Mouse (Mus musculus) spleen, adult 12 weeks (tissue): ENCODE results near the gene Eps15.

Experiments
- DNase-seq: peaks from one replicate; pipeline ENCODE4 v3.0.0; 2022; ENCODE audit warnings: low spot score

Gene Eps15

GRCm38 (mm10) chr4:109268903-109269302 is 11.2 kb upstream of the Eps15 start:
- no peak for DNase-seq

DNA sequence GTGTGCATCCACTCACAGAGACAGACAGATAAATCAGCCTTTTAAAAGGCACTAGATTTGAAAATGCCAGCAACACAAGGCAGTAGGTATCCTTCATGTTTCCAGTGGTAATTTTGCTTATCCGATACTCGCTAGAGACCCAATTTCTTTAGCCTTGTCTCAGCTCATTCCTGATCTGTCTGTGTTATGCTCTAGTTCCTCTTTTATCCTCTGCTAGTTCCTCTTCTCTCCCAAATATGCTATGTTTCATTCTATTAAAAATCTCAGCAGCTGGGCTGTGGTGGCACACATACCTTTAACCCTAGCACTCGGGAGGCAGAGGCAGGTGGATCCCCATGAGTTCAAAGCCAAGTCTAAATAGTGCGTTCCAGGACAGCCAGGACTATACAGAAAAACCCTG is 8.3 kb upstream of the Eps15 start:
- no peak for DNase-seq

DNA sequence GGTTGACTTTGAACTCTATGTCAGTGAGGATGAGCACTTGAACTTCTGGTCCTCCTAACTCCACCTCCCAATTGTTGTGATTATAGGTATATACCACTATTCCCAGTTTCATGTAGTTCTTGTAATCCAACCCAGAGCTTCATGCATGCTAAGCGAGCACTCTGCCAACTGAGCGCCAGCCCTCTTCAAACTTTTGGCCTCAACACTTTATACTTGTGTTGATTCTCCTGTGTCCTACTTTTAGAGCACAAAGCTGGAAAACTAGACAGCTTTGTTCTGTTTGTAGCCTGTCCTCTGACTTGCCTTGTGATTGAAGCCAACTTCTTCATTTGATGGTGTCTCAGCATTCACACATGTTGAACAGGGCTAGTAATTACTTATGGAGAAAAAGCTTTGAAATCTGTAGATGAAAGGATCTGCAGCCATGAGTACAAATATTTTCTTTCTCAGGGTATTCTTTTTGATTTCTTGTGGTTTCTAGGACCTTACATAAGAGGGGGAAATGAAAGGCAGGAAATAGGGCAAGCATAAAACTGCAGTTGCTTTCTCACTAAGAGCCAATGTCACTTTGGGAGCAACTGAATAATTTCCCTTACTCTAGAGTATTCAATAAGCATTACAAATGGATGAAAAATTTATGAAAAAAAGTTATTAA is 6.4 kb upstream of the Eps15 start:
- DNase-seq: no peak

DNA sequence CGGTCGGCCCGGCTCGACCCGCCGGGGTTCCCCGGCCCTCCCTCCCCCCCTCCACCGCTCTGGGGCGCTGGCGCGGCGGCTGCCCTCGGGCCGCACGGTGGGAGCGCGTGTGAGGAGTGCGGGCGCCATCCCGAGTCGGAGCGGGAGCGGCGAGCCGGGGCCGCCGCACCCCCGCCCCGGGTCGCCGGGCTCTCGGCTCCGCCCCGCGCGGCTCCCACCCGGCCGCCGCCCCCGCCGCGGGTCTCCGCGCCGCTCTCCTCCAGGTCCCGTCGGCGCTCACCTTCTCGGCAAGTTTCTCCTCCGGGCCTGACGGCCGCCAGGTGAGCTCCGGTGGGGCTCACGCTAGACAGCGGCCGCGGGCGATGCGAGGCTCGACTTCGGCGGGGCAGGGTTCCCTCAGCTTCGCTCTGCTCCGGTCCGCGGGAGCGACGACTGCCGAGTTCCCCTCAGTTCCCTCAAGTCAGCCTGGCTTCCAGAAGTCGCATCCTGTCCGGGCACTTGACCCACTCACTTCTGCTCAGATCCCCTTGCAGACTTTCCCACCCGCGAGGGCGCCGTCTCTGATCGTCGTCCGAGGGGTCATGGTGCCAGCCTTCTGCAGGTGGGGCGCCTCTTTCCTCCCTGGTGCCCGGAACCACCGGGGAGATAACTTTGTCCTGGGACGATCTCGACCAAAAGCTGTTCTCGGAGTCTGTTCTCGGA is 542 bp downstream of the Eps15 start:
- peak; percentile 19 for DNase-seq

DNA sequence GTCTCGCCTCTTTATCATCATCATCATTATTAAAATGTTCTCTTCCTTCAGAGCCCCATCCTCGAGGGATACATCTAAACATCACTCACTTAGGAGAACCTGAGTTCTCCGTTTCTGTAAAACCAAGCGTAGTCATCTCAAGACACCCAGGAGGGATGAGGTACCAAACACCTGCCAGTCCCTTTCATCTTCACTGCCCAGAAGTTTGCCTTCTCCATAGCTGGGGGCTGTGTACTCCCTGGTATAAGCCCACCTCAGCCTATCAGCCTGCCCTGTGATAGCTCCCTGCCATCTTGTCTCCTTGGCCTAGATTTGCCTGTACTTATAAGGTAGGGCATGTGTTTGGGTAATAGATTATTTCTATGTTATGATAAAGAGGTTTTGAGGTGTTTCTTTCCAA is 1.1 kb downstream of the Eps15 start:
- no peak for DNase-seq

DNA sequence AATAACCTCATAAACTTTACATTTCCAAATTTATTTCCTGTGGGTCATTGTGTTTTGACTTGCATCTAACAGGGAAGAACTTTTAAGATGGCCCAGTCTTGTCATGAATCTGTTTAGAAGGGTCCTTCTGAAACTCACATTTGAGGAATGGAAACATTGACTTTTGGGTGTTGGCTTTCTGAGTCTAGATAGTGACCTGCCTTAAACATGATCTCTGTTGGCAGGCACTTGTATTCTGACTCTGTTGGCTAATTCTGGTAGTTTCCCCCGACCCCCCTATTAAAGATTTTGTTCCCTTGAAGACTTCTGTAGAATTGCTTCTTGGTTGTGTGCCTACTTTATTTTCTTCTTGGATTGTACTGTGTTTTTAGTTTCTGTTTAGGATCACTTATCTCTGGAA is 1.9 kb downstream of the Eps15 start:
- DNase-seq: no peak

DNA sequence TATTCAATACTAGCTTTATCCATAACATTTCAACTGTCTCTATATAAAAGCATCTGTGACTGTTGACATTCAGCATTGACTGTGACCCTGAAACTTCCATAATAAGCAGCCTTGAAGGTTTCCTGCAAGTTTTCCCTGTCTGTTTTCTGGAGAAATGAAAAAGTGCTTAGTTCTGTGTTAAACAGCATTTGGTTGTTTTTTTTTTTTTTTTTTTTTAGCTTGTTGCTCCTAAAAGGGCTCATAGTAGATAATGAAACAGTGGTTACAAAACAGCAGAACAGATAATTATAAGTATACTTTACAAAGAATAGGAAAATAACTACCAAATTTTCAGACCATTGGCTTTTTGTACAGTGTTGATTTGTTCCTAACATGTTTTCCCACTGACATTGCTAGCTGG is 14.6 kb downstream of the Eps15 start:
- DNase-seq: no peak

- no peak for DNase-seq
Observed at GRCm38 (mm10) chr4:109296510-109296909, 16.4 kb downstream of the Eps15 start.

DNA sequence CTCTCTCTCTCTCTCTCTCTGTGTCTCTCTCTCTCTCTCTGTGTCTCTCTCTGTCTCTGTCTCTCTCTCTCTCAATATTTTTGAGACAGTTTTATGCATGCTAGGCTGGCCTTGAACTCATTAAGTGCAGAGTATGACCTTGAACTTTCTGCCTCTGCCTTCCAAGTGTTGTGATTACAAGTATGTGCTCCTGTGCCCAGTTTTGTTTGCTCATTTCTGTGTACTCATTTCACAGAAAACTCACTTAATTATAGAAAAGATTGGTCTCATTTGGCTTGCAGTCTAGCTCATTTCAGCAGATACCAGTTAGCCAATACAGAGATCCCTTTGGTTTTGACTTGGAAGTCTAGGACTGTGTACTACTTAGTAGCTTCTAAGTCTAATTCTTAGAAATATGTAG is 19.1 kb downstream of the Eps15 start:
- DNase-seq: no peak

- DNase-seq: no peak
Observed at GRCm38 (mm10) chr4:109316941-109317894, 37.1 kb downstream of the Eps15 start.

DNA sequence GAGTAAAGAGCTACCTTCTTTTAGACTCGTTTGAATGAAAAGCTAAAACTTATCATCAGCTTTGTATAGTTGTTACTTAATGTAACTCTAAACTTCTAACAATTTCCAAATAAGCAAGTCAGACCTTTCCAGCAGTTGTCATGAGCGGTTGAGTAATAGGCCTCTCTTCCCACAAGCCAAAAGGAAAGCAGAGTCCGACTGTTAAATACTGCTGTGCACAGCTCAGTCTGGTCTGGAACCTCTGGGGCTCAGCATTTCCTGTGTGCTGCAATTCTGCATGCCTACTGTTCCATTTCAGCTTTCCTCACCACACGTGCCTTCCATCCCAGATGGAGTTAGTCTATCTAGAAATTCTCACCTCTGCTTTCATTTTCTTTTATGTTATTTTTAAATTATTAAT is 56.7 kb downstream of the Eps15 start:
- DNase-seq: no peak

- DNase-seq: no peak
Observed at GRCm38 (mm10) chr4:109341222-109341621, 61.2 kb downstream of the Eps15 start.

DNA sequence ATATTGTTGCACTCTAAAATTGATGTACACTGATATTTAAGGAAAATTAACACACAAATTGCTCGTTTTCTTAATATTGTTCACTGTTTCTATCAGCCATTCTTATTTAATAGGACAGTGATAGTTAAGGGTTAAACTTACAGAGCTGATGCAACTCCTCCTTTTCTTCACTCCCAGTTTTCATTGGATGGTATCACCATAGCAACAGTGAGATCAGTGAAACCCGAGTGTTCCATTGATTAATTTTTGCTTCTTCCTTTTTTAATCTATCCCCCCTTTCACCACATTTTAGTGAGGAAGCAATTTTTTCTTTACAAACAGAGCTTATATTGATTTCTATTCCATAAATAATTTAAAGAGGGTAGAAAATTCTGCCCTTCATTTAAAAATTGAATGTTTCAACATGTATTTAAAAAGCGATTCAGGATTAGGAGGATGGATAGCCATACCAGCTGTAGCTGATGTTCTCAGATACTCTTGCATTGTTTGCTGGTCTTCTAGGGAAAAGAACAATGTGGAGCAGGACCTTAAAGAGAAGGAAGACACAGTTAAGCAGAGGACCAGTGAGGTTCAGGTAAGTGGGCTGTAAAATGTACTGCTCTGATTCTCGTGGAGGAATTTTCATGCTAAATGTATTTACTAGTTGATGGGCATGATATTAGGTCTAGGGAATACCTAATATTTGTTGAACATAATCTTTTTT is 62.9 kb downstream of the Eps15 start:
- no peak for DNase-seq

- no peak for DNase-seq
Observed at GRCm38 (mm10) chr4:109343909-109344308, 63.8 kb downstream of the Eps15 start.

GRCm38 (mm10) chr4:109378107-109378506 is 98.0 kb downstream of the Eps15 start:
- no peak for DNase-seq

GRCm38 (mm10) chr4:109382457-109382856 is 102.4 kb downstream of the Eps15 start:
- DNase-seq: no peak

DNA sequence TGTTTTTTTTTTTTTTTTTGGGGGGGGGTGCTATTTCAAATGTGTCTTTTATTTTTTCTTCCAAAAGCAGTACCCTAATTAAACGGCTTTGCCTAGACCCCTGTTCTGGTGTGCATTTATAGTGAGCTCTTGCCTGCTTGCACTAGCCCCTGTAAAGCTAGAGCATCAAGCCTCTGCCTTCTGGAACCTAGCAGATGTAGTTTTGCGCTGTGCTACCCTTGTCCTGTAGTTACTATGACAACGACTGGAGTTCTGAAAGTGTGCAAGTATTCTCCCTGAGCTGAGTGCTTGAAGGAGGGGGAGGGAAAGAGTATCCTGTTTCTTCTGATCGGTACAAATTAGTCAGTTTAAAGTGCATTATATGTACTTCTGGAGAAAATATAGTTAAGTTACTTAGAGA is 105.5 kb downstream of the Eps15 start:
- DNase-seq: no peak

- no peak for DNase-seq
Observed at GRCm38 (mm10) chr4:109393229-109393779, 113.2 kb downstream of the Eps15 start.

DNA sequence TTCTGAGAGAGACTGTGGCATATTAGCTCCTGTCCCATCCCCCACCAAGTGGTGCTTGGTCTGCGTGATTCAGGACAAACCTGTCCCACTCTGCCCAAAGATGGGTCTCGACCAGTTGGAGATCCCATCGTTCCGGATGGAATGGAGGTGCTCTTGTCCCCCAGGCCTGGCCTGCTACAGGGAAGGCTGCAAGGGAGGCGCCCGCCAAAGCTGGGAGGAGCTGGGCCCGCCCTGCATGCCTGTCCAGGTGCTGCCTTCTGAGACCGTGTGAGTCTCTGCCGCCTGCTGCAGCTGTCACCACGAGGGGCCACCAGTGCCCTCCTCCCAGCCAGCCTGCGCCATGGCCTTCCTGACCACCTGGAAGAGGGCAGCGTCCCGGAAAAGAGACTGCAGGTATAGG is 113.8 kb downstream of the Eps15 start:
- DNase-seq: peak; percentile 45

DNA sequence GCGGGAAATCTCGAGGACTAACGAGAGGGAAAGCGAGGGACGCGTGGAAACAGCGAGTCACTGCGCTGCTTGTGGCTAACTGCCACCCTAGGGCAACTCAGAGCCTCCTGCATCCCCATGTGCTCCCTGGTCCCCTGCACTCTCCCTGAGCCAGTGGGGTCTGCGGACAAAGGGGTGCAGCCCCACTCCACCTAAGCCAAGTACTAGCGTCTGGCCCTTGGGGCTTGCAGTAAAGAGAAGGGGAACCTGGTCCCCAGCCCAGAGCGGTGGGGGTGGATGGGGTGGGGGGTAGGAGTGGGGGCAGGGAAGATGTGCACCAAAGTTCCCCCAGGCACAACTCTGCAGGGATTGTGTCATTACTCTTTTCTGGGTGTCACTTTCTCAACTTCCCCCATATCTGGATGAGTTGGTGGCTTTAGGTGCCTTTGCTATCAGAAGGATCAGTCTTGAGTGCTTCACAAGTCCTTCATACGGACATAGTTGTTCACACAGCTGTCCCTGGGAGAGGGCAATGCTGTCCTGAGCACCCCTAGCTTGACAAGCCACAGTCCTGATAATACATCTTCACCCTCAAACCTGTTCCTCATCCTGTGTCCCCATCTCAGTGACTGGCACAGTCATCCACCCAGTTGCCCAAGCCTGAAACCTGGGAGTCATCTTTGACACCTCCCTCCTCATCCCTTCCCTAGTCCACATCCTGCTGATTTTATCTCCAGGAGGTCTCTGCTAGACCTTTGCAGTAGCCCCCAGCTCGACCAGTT is 114.4 kb downstream of the Eps15 start:
- no peak for DNase-seq

- no peak for DNase-seq
Observed at GRCm38 (mm10) chr4:109400366-109400980, 120.4 kb downstream of the Eps15 start.
